Mouse (Mus musculus): ENCODE results near the gene 1300017J02Rik.
"Not testable (repeated sequence)": the region's sequence is repeated elsewhere in the genome, so short reads cannot be mapped to it uniquely, and the experiment has no call there.

Gene 1300017J02Rik

DNA sequence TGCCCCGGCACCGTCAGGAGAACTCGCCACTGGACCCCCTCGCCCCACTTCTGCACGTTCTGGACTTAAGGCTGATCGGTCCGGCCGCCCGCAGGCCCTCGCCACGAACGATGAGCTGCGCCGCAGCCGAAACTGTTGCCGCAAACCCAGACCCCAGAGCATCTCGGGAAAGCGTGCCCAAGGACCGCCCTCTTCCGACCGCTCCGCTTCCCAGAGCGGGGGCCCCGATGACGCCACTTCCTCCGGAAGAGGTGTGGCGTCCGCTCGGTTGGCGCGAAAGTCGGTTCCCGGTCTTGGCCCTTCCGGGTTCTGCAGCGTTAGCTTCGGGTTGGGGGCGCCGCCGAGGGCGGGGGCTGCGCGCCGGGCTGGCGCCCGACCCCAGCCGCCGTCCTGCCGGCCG is at the start of gene 1300017J02Rik, which contains the start of gene Topbp1:
1300017J02Rik (minus strand) TSS at position 156 of the 400 bp plus-strand sequence.
Topbp1 (plus strand) TSS at position 289 of the 400 bp plus-strand sequence.
- peak; percentile 89 for DNase-seq (ENCODE audit: low spot score in 2 of 2)

DNA sequence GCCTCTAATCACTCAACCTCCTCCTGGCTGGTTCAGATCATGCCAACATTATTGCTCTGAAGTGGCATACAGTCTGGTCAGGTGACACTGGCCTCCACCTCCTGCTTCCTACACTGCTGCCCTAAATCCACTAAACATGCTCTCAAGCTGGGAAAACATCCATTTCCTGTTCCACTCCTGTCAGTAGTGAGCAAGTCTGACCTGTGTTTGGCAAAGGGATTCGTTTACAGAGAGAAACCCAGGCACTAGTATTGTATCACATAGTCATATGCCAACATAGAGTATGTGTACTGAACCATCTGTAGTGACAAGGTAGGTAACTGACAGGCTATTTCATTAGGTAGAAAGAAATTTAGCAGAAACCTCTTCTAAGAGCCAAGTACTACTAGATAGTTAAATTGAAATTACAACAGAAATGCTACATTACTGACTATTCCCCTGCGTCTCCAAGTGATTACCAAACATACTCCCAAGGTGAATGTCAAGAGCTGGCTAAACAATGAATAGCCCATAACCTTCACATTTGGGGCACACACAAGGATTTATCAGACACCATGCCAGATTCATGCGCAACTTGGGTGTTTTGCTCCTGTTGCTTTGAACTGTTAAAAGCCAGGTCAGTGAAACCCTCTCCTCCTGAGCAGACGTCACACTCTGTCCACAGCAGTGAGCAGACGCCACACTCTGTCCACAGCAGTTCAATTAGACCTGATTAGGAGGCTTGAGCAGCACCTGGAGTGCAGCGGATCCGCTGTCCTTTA is 48.8 kb upstream of the 1300017J02Rik start:
- DNase-seq (ENCODE audit: low spot score in 2 of 2), result not testable (repeated sequence)

GRCm38 (mm10) chr9:103348791-103349190 is 43.9 kb upstream of the 1300017J02Rik start:
- no peak for DNase-seq (ENCODE audit: low spot score in 2 of 2)

DNA sequence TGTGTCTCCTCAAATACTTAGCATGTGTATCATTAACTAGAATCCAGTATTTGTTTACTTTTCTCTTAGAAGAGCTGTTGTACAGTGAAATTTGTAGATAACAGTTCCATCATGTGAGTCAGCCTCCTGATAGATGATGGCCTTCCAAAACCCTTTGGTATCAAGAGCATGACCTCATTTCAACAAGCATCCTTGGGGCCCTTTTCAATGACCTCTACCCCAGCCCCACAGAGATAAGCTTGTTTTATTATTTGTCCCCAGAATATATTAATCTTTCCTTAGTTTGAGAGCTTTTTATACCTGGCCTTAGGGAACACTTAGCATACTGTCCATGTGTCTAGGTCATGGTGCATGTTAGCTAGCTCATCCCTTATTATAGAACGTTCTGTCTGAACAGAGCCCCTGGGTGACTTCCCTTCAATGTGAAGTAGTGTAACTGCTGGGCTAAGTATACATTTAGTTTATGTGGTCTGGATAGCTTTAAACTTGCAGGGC is 43.2 kb upstream of the 1300017J02Rik start:
- DNase-seq (ENCODE audit: low spot score in 2 of 2), result no peak

- no peak for DNase-seq (ENCODE audit: low spot score in 2 of 2)
Measured at GRCm38 (mm10) chr9:103347045-103347444, 42.2 kb upstream of the 1300017J02Rik start.

DNA sequence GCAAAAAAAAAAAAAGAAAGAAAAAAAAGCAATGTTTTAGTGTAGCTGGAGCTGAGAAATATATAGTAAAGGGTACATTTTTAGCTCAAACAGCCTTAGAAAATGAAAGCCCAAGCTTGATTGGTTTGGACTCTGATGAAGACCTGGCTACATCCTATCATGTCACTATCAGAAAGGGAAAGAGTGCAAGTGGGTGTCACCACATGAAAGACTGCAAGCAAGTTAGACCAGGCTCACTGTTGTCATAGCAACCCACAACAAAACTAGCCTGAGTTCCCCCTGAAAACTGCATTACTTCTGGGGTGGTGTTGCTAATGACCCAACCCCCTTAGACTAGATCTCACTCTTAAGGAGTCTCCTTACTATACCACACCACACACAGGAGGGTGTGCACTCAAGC is 32.0 kb upstream of the 1300017J02Rik start:
- no peak for DNase-seq (ENCODE audit: low spot score in 2 of 2)

- DNase-seq (ENCODE audit: low spot score in 2 of 2), result no peak
Measured at GRCm38 (mm10) chr9:103332663-103333062, 27.8 kb upstream of the 1300017J02Rik start.

- DNase-seq (ENCODE audit: low spot score in 2 of 2), result no peak
Measured at GRCm38 (mm10) chr9:103326449-103326848, 21.6 kb upstream of the 1300017J02Rik start.

GRCm38 (mm10) chr9:103324678-103325077 is 19.8 kb upstream of the 1300017J02Rik start:
- DNase-seq (ENCODE audit: low spot score in 2 of 2), result no peak

GRCm38 (mm10) chr9:103309832-103310231 is 5.0 kb upstream of the 1300017J02Rik start:
- no peak for DNase-seq (ENCODE audit: low spot score in 2 of 2)

DNA sequence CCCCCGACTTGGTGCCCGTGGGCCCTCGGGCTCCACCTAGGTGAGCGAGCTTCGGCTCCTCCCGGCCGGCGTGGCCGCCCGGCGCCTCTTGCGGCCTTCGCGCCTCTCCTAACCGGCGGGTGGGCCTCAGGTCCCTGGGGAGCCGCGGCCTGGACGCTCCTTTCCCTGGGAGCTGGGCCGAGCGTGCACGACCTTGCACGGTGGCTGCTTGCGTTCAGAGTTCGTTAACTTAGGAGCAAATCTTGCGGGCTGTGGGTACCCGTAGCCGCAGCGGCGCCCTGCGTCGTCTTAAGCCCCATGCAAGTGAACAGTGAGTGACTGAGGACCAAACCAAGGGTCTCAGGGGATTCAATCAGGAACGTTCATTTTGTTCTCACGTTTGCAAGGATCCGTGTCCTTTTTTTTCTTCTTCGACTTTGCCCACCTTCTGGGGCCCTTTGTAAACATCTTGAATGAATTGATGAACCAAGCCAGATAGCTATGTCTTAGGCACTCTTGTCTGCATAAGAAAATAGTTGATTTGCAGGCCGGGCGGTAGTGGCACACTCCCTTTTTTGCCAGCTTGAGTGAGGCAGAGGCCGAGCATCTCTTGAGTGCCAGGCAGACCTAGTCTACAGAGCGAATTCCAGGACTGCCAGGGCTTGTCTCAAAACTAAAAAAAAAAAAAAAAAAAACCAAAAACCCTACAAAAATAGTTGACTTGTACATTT is 605 bp upstream of the 1300017J02Rik start:
- no peak for DNase-seq (ENCODE audit: low spot score in 2 of 2)

DNA sequence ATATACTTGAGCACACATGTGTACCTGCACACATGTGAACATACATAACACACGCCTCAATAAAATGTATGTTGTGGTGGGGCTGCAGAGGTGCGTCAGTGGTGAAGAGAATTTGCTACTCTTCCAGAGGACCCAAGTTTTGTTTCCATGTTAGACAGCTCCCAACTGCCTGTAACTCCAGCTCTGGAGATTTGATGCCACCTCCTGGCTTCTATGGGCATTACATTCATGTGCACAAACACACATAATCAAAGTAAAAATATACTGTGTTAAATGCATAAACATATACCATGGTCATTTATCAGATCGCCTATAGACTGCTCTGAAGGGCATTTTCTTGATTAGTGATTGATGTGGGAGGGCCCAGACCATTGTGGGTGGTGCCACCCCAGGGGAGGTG is 2.2 kb downstream of the 1300017J02Rik start:
- peak; percentile 76 to 79 for DNase-seq (ENCODE audit: low spot score in 2 of 2)

DNA sequence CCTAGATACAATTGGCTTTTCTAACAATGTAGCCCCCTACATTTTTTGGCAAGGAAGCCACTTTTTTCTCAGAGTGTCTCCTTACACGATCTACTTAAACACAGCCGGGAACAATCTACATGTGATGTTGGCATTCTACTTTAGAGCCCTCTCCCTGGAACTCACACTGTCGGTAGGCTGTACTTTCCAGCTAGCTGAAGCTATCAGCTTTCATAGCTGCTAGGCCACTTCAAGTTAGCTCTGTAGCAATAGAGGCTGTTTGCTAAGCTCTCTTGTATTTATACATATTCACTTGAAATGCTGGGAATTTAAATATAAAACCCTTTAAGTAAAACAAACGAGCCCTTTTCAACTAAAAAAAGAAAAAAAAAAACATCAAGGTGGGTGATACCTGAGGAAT is 2.6 kb downstream of the 1300017J02Rik start:
- DNase-seq (ENCODE audit: low spot score in 2 of 2), result no peak

DNA sequence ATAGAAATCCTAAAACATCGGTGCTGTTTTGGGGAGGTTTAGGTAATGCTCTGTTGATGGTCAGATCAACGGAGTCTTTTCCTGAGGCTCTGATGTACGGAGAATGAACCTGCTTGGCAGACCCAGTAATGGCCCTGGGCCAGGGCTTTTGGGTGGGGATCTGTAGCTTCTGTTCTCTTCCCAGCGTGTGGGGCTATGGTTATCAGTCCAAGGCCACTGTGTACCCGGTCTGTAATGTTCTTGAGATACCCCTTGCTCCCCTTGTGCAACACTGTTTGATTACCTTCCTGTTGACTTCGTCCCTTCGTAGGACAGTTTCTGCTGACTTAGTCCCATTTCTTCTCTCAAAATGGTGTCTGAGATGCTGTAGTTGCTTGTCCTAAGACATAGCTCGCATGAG is 3.8 kb downstream of the 1300017J02Rik start:
- no peak for DNase-seq (ENCODE audit: low spot score in 2 of 2)

DNA sequence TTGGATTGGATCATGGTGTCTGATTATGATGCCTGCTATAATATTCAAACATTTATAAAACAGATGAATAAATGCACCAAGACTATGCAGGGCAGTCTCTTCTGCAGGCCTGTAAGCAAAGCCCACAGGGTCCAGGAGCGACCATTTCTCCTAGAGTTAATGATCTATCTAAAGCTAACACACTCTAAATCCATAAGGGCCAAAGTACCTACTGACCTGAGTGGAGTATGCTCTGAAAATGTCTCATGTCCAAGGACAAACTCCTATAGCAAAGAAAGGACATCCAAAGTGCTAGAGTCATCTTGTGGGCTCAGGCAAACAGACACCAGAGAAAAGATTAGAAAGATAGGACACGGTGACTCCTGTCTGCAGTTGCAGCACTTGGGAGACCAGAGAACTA is 10.4 kb downstream of the 1300017J02Rik start:
- no peak for DNase-seq (ENCODE audit: low spot score in 2 of 2)

DNA sequence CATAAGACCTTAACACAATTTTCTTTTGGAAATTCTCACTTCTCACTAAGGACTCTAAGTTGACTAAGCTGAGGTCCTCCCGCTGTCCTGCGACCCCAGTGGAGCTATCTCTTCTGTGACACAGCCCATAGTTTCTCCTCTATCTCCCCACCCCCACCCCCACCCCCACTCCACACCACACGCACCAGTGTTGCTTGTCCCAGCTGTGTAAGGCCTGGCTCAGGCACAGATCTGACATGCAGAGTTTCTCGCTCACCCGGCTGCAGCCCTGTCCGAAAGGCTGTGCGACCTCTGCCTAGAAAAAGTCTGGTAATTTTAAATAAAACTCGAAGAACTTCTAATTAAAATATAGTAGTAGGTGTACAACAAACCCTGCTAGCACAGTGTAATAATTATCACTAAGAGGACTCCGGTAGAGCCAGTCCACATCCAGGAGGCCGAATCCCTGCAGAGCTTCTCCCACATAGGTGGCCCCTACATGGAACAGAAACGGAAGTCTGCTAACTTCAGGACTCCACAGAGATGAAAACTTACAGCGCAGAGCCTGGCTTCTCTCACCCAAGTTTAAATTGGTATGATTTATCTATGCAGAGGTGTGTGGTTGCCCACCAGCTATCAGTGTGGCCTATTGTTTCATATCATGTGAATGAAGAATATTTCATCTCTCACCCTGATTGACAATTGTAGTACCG is 16.2 kb downstream of the 1300017J02Rik start:
- no peak for DNase-seq (ENCODE audit: low spot score in 2 of 2)

DNA sequence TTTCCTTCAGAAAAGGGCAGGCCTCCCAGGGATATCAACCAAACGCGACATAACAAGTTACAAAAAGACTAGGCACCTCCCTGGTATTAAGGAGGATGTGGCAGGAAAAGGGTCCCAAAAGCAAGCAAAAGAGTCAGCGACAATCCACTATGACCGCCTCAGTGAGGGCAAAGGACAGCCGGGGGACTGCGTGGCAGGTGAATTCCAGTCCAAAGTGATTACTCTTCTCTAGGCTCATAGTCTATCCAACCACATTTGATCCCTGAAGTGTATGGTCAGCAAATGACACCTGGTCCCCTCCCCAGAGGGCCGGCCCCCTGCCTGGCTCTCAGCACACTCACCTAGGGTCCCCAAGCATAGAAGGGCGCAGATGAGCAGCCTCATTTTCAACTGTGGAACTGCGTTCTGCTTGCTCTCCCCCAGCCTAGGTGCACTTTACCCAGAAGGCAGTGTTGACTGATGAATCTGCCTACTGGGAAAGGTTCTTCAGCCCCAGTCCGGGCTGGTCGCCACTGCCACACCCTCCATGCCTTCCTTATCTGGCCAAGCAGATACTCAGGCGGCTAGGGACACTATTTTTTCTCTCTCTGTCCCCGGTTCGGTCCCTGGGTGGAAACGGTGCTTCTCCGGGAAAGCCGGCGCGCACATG is 16.9 kb downstream of the 1300017J02Rik start:
- DNase-seq (ENCODE audit: low spot score in 2 of 2), result no peak

DNA sequence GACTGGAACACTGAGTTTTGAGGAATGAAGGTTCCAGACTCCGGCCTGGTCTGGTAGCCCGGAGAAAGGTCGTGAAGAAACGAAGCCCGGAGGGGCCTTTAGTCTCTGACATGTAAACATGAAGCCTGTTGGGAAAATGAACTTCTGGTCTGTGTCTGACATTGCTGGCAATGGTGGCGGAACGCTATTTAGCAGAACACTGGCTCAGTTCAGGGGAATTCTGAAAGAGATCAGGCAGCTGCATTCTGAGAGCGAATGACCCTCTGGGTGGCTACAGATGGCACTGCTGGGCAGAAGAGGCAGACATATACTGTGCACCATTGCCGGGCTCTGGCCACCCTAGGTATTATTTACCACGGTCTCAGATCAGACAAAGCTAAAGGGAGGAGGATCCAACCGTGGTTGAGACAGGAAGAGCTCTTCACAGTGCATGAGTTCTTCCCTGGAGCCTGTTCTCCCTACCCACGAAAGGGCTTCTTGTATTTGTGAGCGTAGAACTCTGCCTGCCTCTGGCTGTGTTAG is 17.9 kb downstream of the 1300017J02Rik start:
- DNase-seq (ENCODE audit: low spot score in 2 of 2), result no peak

DNA sequence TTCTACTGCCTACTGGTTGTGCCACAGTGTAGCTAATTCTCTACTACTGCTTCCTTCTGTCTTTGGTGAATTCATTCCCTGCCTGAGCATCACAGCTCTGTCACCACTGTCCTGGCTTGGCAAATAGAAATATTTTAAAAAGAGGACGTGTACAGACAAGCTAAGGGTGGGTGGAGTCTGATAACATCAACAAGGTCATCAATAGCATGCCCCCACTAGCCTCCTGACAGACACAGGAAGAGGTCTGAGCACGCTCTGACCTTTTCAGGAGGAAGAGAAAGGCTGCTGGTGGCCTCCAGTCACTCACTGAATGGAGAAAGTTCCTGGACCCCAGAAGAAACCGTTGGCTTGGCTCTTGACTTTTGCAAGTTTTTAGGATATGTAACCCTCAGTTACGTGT is 18.5 kb downstream of the 1300017J02Rik start:
- no peak for DNase-seq (ENCODE audit: low spot score in 2 of 2)

- no peak for DNase-seq (ENCODE audit: low spot score in 2 of 2)
Measured at GRCm38 (mm10) chr9:103276876-103277275, 28.0 kb downstream of the 1300017J02Rik start.

DNA sequence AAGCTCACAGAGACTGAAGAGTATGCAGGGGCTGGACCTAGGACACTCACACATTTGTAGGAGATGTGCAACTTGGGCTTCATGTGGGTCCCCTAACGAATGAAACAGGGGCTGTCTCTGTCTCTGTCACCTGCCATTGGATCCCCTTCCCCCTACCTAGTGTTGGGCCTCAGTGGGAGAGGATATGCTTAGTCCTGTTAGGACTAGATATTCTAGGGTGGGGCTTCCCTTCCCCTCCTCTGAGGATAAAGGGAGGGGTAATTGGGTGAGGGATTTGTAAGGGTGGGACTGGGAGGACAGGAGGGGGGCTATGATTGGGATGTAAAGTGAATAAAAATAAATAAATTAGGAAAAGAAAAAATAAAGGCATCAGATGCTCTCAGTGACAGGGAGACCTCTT is 29.2 kb downstream of the 1300017J02Rik start:
- no peak for DNase-seq (ENCODE audit: low spot score in 2 of 2)

GRCm38 (mm10) chr9:103274819-103275218 is 30.1 kb downstream of the 1300017J02Rik start:
- DNase-seq (ENCODE audit: low spot score in 2 of 2), result no peak

Data from right cerebral cortex, adult 2 months (tissue).